Mouse (Mus musculus): ENCODE results near the gene Dll1. TPM values are rescaled to one million over a fixed set of nuclear protein-coding genes. Genes with fewer than 3 reads are reported as not detected.

Gene Dll1
- polyA plus RNA-seq, 1 experiment from 2014 or later: 1.9 TPM

GRCm38 (mm10) chr17:15375701-15376493 lies 775 bp downstream of the Dll1 start:
- peak; percentile 75 for ATAC-seq

GRCm38 (mm10) chr17:15375224-15375623 lies 1.4 kb downstream of the Dll1 start:
- H3K9me3 ChIP-seq (ENCODE audit: low read length): no peaks in the 10 kb centered on the region
- H3K4me2 ChIP-seq (ENCODE audit: low read depth, low read length): peak overlapping the region; percentile 87
- H3K4me1 ChIP-seq (ENCODE audit: insufficient read depth): peaks cover 23% of the 10 kb centered on the region
- H3K36me3 ChIP-seq (replicated peaks; ENCODE audit: insufficient read depth, low read length): no peaks in the 10 kb centered on the region
- H3K4me3 ChIP-seq (ENCODE audit: low read depth, low read length): peak overlapping the region; percentile 56
- WGBS (ENCODE audit: insufficient replicate concordance): under 1% methylated on average over 18 of the region's 18 CpGs
- peak overlapping the region; percentile 37 for H3K9ac ChIP-seq (replicated peaks)
- peak overlapping the region; percentile 76; the same call in 1 of the 2 replicates for H3K27ac ChIP-seq (ENCODE audit: low read depth)
- no peak for ATAC-seq
- TF ChIP-seq EP300 (IDR thresholded peaks at IDR 0.05; ENCODE audit: low read depth) (no peak), CTCF (IDR thresholded peaks at IDR 0.05; ENCODE audit: low read depth) (no peak)
- no peak for DNase-seq
- H3K27me3 ChIP-seq (ENCODE audit: insufficient read depth, low read length): peaks cover 50% of the 10 kb centered on the region

More at GRCm38 (mm10) chr17:15375701-15376493, 775 bp downstream of the Dll1 start:
- H3K36me3 ChIP-seq (replicated peaks; ENCODE audit: insufficient read depth, low read length): no peaks in the 10 kb centered on the region
- H3K4me1 ChIP-seq (ENCODE audit: insufficient read depth): peaks cover 27% of the 10 kb centered on the region
- H3K9me3 ChIP-seq (ENCODE audit: low read length): no peaks in the 10 kb centered on the region
- under 1% methylated on average over 60 of the region's 69 CpGs for WGBS (ENCODE audit: insufficient replicate concordance)
- peak overlapping the region; percentile 87 for H3K4me2 ChIP-seq (ENCODE audit: low read depth, low read length)
- peak overlapping the region; percentile 56 for H3K4me3 ChIP-seq (ENCODE audit: low read depth, low read length)
- H3K27me3 ChIP-seq (ENCODE audit: insufficient read depth, low read length): peaks cover 55% of the 10 kb centered on the region
- peak overlapping the region; percentile 76 for H3K27ac ChIP-seq (ENCODE audit: low read depth)
- peak; percentile 71 for DNase-seq
- TF ChIP-seq EP300 (IDR thresholded peaks at IDR 0.05; ENCODE audit: low read depth) (no peak), CTCF (IDR thresholded peaks at IDR 0.05; ENCODE audit: low read depth) (no peak)
- peak overlapping the region; percentile 37 for H3K9ac ChIP-seq (replicated peaks)

GRCm38 (mm10) chr17:15374321-15375141 lies 2.1 kb downstream of the Dll1 start:
- peaks cover 20% of the 10 kb centered on the region for H3K4me1 ChIP-seq (ENCODE audit: insufficient read depth)
- no peaks in the 10 kb centered on the region for H3K36me3 ChIP-seq (replicated peaks; ENCODE audit: insufficient read depth, low read length)
- no peak for ATAC-seq
- peak overlapping the region; percentile 56 for H3K4me3 ChIP-seq (ENCODE audit: low read depth, low read length)
- WGBS (ENCODE audit: insufficient replicate concordance): 4% methylated on average over 50 of the region's 50 CpGs
- peaks cover 46% of the 10 kb centered on the region for H3K27me3 ChIP-seq (ENCODE audit: insufficient read depth, low read length)
- peak overlapping the region; percentile 87 for H3K4me2 ChIP-seq (ENCODE audit: low read depth, low read length)
- H3K9ac ChIP-seq (replicated peaks): peak overlapping the region; percentile 37
- no peak for DNase-seq
- no peaks in the 10 kb centered on the region for H3K9me3 ChIP-seq (ENCODE audit: low read length)
- no peak for TF ChIP-seq CTCF (IDR thresholded peaks at IDR 0.05; ENCODE audit: low read depth)
- TF ChIP-seq EP300 (IDR thresholded peaks at IDR 0.05; ENCODE audit: low read depth): no peak
- no peak overlapping the region for H3K27ac ChIP-seq (ENCODE audit: low read depth)

GRCm38 (mm10) chr17:15372931-15373652 lies 3.6 kb downstream of the Dll1 start:
- H3K9me3 ChIP-seq (ENCODE audit: low read length): no peaks in the 10 kb centered on the region
- WGBS (ENCODE audit: insufficient replicate concordance): 65% methylated on average over 15 of the region's 15 CpGs
- no peak overlapping the region for H3K27ac ChIP-seq (ENCODE audit: low read depth)
- no peak overlapping the region for H3K9ac ChIP-seq (replicated peaks)
- H3K36me3 ChIP-seq (replicated peaks; ENCODE audit: insufficient read depth, low read length): 0 out of 2 replicates have a peak, but pooled peaks cover 3% of the 10 kb centered on the region
- H3K4me3 ChIP-seq (ENCODE audit: low read depth, low read length): no peak overlapping the region
- TF ChIP-seq CTCF (IDR thresholded peaks at IDR 0.05; ENCODE audit: low read depth) (no peak), EP300 (IDR thresholded peaks at IDR 0.05; ENCODE audit: low read depth) (no peak)
- H3K4me2 ChIP-seq (ENCODE audit: low read depth, low read length): peak overlapping the region; percentile 18; the same call in 1 of the 2 replicates
- no peak for DNase-seq
- peaks cover 20% of the 10 kb centered on the region for H3K4me1 ChIP-seq (ENCODE audit: insufficient read depth)
- no peak for ATAC-seq
- peaks cover 43% of the 10 kb centered on the region for H3K27me3 ChIP-seq (ENCODE audit: insufficient read depth, low read length)

- no peak overlapping the region for H3K9ac ChIP-seq (replicated peaks)
- no peak overlapping the region for H3K4me3 ChIP-seq (ENCODE audit: low read depth, low read length)
- ATAC-seq: no peak
- 0 out of 2 replicates have a peak overlapping the region, but pooled peaks have one; percentile 18 for H3K4me2 ChIP-seq (ENCODE audit: low read depth, low read length)
- 33% methylated on average over 17 of the region's 17 CpGs for WGBS (ENCODE audit: insufficient replicate concordance)
- H3K27me3 ChIP-seq (ENCODE audit: insufficient read depth, low read length): peaks cover 34% of the 10 kb centered on the region
- 0 out of 2 replicates have a peak, but pooled peaks cover 3% of the 10 kb centered on the region for H3K36me3 ChIP-seq (replicated peaks; ENCODE audit: insufficient read depth, low read length)
- H3K9me3 ChIP-seq (ENCODE audit: low read length): no peaks in the 10 kb centered on the region
- no peak for DNase-seq
- H3K27ac ChIP-seq (ENCODE audit: low read depth): no peak overlapping the region
- H3K4me1 ChIP-seq (ENCODE audit: insufficient read depth): peaks cover 20% of the 10 kb centered on the region
- TF ChIP-seq CTCF (IDR thresholded peaks at IDR 0.05; ENCODE audit: low read depth): no peak
- TF ChIP-seq EP300 (IDR thresholded peaks at IDR 0.05; ENCODE audit: low read depth): no peak
Measured at GRCm38 (mm10) chr17:15371967-15372835, 4.5 kb downstream of the Dll1 start.

Measured in liver, postnatal 0 days (tissue).